Mouse (Mus musculus): ENCODE measurements at regions not wholly inside any gene's neighbourhood (a gene's known extent, or its start where the extent isn't known, plus 50 kb on each side); places are given as distances from the start of the nearest gene placed in this dataset.

- Histone ChIP-seq H3K4me1 (ENCODE audit: control insufficient read depth, insufficient read depth, insufficient read length, low read length) (no peaks in the 10 kb centered on the region), H3K27ac (replicated peaks; ENCODE audit: low read depth, low read length) (no peak overlapping the region), H3K4me3 (ENCODE audit: insufficient read depth, low read depth, low read length) (no peak overlapping the region)
These were observed 74.8 kb upstream of the Stxbp5l start for GRCm38 (mm10) chr16:37459533-37459890.

GRCm38 (mm10) chr16:37458592-37459532 lies 74.1 kb upstream of the Stxbp5l start:
- H3K27ac ChIP-seq (replicated peaks; ENCODE audit: low read depth, low read length), result no peak overlapping the region
- no peaks in the 10 kb centered on the region for H3K4me1 ChIP-seq (ENCODE audit: control insufficient read depth, insufficient read depth, insufficient read length, low read length)
- no peak overlapping the region for H3K4me3 ChIP-seq (ENCODE audit: insufficient read depth, low read depth, low read length)

GRCm38 (mm10) chr16:37455971-37456370 lies 71.2 kb upstream of the Stxbp5l start:
- H3K4me3 ChIP-seq (ENCODE audit: insufficient read depth, low read depth, low read length), result no peak overlapping the region
- H3K4me1 ChIP-seq (ENCODE audit: control insufficient read depth, insufficient read depth, insufficient read length, low read length), result no peaks in the 10 kb centered on the region
- H3K27ac ChIP-seq (replicated peaks; ENCODE audit: low read depth, low read length), result no peak overlapping the region

GRCm38 (mm10) chr16:37449846-37450245 lies 65.1 kb upstream of the Stxbp5l start:
- Histone ChIP-seq H3K27ac (replicated peaks; ENCODE audit: low read depth, low read length) (no peak overlapping the region), H3K4me1 (ENCODE audit: control insufficient read depth, insufficient read depth, insufficient read length, low read length) (no peaks in the 10 kb centered on the region), H3K4me3 (ENCODE audit: insufficient read depth, low read depth, low read length) (no peak overlapping the region)

- H3K4me1 ChIP-seq (ENCODE audit: control insufficient read depth, insufficient read depth, insufficient read length, low read length), result peaks cover 5% of the 10 kb centered on the region; the same call in 1 of the 2 replicates
- no peak overlapping the region for H3K4me3 ChIP-seq (ENCODE audit: insufficient read depth, low read depth, low read length)
- no peak overlapping the region for H3K27ac ChIP-seq (replicated peaks; ENCODE audit: low read depth, low read length)
These were observed 61.0 kb upstream of the Stxbp5l start for GRCm38 (mm10) chr16:37445756-37446155.

- Histone ChIP-seq H3K4me3 (ENCODE audit: insufficient read depth, low read depth, low read length) (no peak overlapping the region), H3K4me1 (ENCODE audit: control insufficient read depth, insufficient read depth, insufficient read length, low read length) (peaks cover 5% of the 10 kb centered on the region; the same call in 1 of the 2 replicates), H3K27ac (replicated peaks; ENCODE audit: low read depth, low read length) (no peak overlapping the region)
These were observed 58.2 kb upstream of the Stxbp5l start for GRCm38 (mm10) chr16:37442936-37443335.

- Histone ChIP-seq H3K4me3 (ENCODE audit: insufficient read depth, low read depth, low read length) (no peak overlapping the region), H3K27ac (replicated peaks; ENCODE audit: low read depth, low read length) (no peak overlapping the region), H3K4me1 (ENCODE audit: control insufficient read depth, insufficient read depth, insufficient read length, low read length) (peaks cover 5% of the 10 kb centered on the region; the same call in 1 of the 2 replicates)
These were observed 57.7 kb upstream of the Stxbp5l start for GRCm38 (mm10) chr16:37442481-37442880.

GRCm38 (mm10) chr16:37440628-37441164 lies 55.9 kb upstream of the Stxbp5l start:
- Histone ChIP-seq H3K27ac (replicated peaks; ENCODE audit: low read depth, low read length) (no peak overlapping the region), H3K4me3 (ENCODE audit: insufficient read depth, low read depth, low read length) (0 out of 2 replicates have a peak overlapping the region, but pooled peaks have one; percentile 2), H3K4me1 (ENCODE audit: control insufficient read depth, insufficient read depth, insufficient read length, low read length) (peaks cover 5% of the 10 kb centered on the region; the same call in 1 of the 2 replicates)
